Mouse (Mus musculus) G1E (cell line): ENCODE data around the gene Nek7. TPM values are rescaled to one million over a fixed set of nuclear protein-coding genes. Genes with fewer than 3 reads are reported as not detected.

Experiments
- ATAC-seq: 2 replicates; pipeline ENCODE4 v1.8.0; 2016; ENCODE audit warnings: mild to moderate bottlenecking; ENCODE audit not compliant: insufficient number of reproducible peaks, poor library complexity, low FRiP score, severe bottlenecking; ENCODE audit errors: extremely low read depth
- DNase-seq: peaks from one replicate; pipeline ENCODE4 v3.0.0; 2012; ENCODE audit warnings: low spot score
- H3K27me3 ChIP-seq: 2 replicates; pipeline ENCODE4 v1.6.1; 2012; ENCODE audit warnings: mild to moderate bottlenecking, low read length, inconsistent platforms; ENCODE audit not compliant: insufficient read depth
- H3K36me3 ChIP-seq: replicated peaks from 2 replicates; pipeline ENCODE3; 2012; ENCODE audit warnings: mild to moderate bottlenecking, inconsistent platforms
- H3K4me1 ChIP-seq: 2 replicates; pipeline ENCODE4 v1.6.1; 2012; ENCODE audit warnings: low read depth, low read length, inconsistent platforms, mixed read lengths; ENCODE audit not compliant: insufficient read depth
- H3K4me3 ChIP-seq: 2 replicates; pipeline ENCODE4 v1.5.1; 2012; ENCODE audit warnings: low read depth, mild to moderate bottlenecking, inconsistent platforms, low read length, moderate library complexity, mixed read lengths
- H3K9me3 ChIP-seq: replicated peaks from 2 replicates; pipeline ENCODE4 v1.6.1; 2012; ENCODE audit warnings: inconsistent platforms
- CTCF ChIP-seq: IDR thresholded peaks from 2 replicates; pipeline ENCODE4 v1.5.1; 2012; ENCODE audit warnings: low read depth, low read length, inconsistent platforms, mixed read lengths
- GATA1 ChIP-seq: IDR thresholded peaks from 2 replicates; pipeline ENCODE4 v1.6.1; 2012; ENCODE audit warnings: borderline replicate concordance, low read length, inconsistent platforms, mixed read lengths
- GATA2 ChIP-seq: IDR thresholded peaks from 2 replicates; pipeline ENCODE4 v1.6.1; 2012; ENCODE audit warnings: low read depth, low read length, inconsistent platforms, borderline replicate concordance
- POLR2AphosphoS5 ChIP-seq: IDR thresholded peaks from 2 replicates; pipeline ENCODE4 v1.6.1; 2012; ENCODE audit warnings: low read depth, low read length, inconsistent platforms; ENCODE audit not compliant: insufficient replicate concordance
- TAL1 ChIP-seq: conservative IDR thresholded peaks from 2 replicates; pipeline ENCODE4 v1.6.1; 2012; ENCODE audit warnings: low read depth, low read length, inconsistent platforms, mixed read lengths
- polyA plus RNA-seq: library from polyadenylated mRNA; stranded (reverse); fragments of >175 nt; gene quantifications from 2 replicates; pipeline ENCODE4 v1.2.3, GENCODE M21; 2012
- total RNA-seq, 2 experiments: library from RNA; stranded (forward) in 1 of 2; stranded (reverse) in 1 of 2; fragments of 200-1000 nt in 1 of 2; fragments of >200 nt in 1 of 2; fragmentation: Nextera tagmentation in 1 of 2; gene quantifications; 2 replicates each; pipeline ENCODE4 v1.2.3; 2014 to 2017

Nek7 gene
- total and polyA plus RNA-seq, 3 experiments = 14.7 to 67.3 (median 49.9) TPM

DNA sequence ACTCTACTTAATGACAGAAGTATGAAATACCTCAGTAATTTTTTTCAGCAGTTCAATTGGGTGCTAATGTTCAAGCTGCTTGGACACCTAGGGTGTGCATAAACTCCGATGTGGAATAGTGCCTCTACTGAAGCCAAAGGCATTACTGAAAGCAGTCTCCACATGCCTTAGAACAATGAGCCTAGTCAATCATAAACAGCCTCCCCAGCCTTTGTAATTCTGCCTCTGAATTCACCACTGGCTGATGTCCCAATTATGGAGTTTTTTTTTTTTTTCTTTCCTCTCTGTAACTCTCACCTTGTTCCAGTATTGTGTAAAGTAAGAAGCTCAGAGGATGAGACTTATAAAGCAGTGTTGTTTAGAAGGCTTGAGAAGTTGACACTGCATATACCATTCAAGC is 3.9 kb upstream of the Nek7 start:
- peaks cover 20% of the 10 kb centered on the region for H3K27me3 ChIP-seq
- no peak for DNase-seq
- no peak for TF ChIP-seq GATA1
- TF ChIP-seq CTCF = no peak
- no peak for TF ChIP-seq GATA2
- TF ChIP-seq TAL1 = no peak
- no peak for TF ChIP-seq POLR2AphosphoS5
- H3K36me3 ChIP-seq = no peaks in the 10 kb centered on the region
- no peak overlapping the region for H3K4me3 ChIP-seq
- no peaks in the 10 kb centered on the region for H3K9me3 ChIP-seq
- peaks cover 22% of the 10 kb centered on the region for H3K4me1 ChIP-seq
- ATAC-seq = no peak

DNA sequence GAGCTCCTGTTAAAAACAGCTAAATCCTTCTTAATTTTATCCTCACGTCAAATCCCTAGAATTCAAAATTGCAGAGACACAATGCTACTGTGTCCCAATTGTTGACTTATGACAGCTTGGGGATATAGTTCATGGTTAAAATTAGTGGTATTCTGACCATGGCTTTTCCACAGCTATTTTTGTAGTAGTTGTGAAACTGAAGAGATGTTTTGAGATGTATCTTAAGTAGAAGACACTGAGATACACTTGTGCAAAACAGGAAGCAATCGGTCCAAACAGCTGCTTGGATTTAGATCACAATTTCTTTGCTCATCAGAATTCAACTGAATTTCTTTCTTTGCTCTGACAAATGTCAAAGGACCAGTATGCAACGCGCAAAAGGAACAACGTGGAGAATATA is 2.9 kb upstream of the Nek7 start:
- H3K27me3 ChIP-seq = peaks cover 10% of the 10 kb centered on the region
- TF ChIP-seq TAL1 (no peak), CTCF (no peak), GATA1 (no peak), POLR2AphosphoS5 (no peak)
- no peaks in the 10 kb centered on the region for H3K9me3 ChIP-seq
- no peaks in the 10 kb centered on the region for H3K36me3 ChIP-seq
- peaks cover 30% of the 10 kb centered on the region for H3K4me1 ChIP-seq
- DNase-seq (no peak), ATAC-seq (no peak)
- H3K4me3 ChIP-seq = no peak overlapping the region

DNA sequence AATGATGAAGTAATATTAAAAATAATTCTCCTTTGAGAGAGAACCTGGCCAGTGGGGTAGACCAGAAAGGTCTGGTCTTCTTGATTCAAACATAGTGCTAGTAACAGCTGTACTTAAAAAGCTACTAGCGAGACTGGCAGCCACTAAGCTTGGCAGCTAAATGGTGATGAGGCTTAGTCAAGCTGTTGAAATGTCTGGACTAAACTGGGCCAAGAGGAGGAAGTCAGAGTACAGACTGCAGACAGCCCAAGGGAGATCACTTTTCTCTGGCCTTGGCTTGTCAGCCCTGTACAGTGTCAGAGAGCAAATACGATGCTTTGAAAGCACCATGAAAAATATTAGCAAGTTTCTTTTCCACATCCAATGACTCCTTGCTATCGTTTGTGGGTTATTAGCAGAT is 2.5 kb upstream of the Nek7 start:
- no peak for ATAC-seq
- H3K36me3 ChIP-seq = no peaks in the 10 kb centered on the region
- H3K9me3 ChIP-seq = no peaks in the 10 kb centered on the region
- peaks cover 34% of the 10 kb centered on the region for H3K4me1 ChIP-seq
- no peak for TF ChIP-seq CTCF
- TF ChIP-seq POLR2AphosphoS5 = no peak
- DNase-seq = no peak
- no peak overlapping the region for H3K4me3 ChIP-seq
- H3K27me3 ChIP-seq = peaks cover 8% of the 10 kb centered on the region

DNA sequence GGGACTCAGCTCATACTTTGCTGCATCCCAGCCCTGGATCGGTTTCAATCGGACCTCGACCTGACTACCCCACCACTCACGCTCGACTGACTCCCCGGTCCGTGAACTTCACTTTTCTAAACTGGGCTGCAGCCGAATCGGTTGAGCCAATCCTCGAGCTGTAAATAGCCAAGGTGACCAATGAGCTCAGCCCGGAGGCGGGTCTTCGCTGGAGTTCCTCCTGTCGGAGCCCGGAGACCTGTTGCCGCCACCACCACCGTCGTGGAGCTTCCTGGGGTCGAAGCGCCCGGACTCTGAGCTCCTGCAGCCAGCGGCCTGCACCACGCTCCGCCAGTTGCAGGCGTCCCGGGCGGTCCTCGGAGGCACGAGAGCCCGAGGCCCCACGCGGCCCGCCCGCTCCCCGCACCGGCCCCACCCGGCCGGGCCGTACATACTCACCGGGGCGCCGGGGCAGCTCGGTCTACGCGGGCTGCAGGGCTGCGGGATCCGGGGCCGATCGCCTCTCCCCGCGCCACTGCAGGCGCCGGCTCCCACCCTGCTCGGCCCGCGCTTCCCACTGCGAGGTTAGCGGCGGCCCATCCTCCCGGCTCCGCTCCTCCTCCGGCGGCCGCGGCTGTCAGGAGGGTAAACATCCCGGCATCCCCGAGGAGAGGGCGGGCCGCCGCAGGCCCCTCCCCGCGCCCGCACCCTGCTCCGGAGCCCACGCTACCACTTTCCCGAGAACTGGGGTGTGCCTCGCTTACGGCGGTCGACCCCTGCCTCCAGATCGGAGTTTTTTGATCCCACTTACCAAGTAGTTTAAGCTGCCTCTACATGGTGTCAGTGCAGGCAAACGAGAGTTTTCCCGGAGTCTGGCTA is 598 bp downstream of the Nek7 start:
- DNase-seq (peak; percentile 98), ATAC-seq (peak; percentile 77)
- H3K27me3 ChIP-seq = no peaks in the 10 kb centered on the region
- H3K4me1 ChIP-seq = peaks cover 41% of the 10 kb centered on the region
- no peaks in the 10 kb centered on the region for H3K9me3 ChIP-seq
- peaks cover 17% of the 10 kb centered on the region for H3K36me3 ChIP-seq
- peak overlapping the region; percentile 85 for H3K4me3 ChIP-seq
- TF ChIP-seq TAL1 (no peak), POLR2AphosphoS5 (no peak), GATA1 (no peak), GATA2 (no peak)

DNA sequence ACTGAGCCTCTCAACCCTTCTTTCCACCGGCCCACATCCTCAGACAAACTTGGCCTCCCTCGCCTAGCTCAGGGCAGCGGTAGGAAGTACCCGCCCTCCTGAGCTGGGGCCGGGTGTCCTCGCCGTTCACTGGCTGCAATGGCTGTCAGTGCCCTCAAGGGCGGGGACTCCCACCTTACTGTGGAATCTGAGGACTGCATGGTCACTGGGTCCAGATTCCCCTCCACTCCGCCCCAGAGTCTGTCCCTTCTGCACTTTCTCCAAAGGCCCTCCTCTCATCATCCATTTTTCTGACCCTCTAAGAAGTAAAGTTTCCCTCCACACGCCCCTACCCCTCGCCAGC is 2.0 kb downstream of the Nek7 start:
- H3K36me3 ChIP-seq = peaks cover 17% of the 10 kb centered on the region
- H3K4me3 ChIP-seq = peak overlapping the region; percentile 85
- TF ChIP-seq GATA1 (no peak), CTCF (no peak), POLR2AphosphoS5 (no peak), TAL1 (no peak), GATA2 (no peak)
- peak; percentile 95 for DNase-seq
- H3K4me1 ChIP-seq = peaks cover 43% of the 10 kb centered on the region
- no peaks in the 10 kb centered on the region for H3K27me3 ChIP-seq
- ATAC-seq = peak; percentile 82
- no peaks in the 10 kb centered on the region for H3K9me3 ChIP-seq

DNA sequence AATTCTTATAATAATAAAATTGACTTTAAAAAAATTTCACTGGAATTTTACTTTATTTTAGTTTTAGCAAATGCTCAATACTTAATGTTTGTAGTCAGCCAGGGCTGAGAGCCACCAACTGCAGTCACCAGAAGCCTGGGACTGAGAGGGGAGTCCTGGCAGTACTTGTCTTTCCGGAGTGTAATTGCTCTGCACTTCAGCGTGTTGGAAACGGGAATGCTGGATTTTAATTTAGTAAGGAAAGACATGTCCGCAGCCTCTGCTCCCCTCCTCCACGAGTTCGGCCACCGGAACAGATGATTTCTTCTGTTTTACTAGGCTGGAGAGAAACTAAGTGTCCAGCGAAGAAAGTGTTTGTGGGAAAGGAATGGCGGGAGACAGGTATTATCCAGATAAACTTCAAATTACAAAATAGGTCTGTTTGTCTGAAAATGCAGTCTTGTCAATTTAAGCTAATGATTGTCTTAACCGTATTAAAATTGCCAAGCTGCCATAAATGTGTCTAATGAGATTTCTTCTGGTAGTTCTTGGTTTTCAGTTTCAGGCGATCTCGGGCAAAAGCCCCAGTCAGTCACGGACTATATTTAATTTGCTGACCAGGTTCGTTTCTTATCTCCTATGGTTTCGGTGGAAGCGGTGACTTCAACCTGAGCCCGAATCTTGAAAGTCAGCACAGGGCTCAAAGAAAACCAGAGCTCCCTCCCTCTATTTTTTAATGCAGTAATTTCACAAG is 2.5 kb downstream of the Nek7 start:
- Histone ChIP-seq H3K9me3 (no peaks in the 10 kb centered on the region), H3K4me3 (peak overlapping the region; percentile 85), H3K36me3 (peaks cover 18% of the 10 kb centered on the region), H3K4me1 (peaks cover 43% of the 10 kb centered on the region), H3K27me3 (no peaks in the 10 kb centered on the region)
- no peak for TF ChIP-seq GATA2
- TF ChIP-seq POLR2AphosphoS5 = no peak
- no peak for TF ChIP-seq CTCF
- no peak for TF ChIP-seq TAL1
- TF ChIP-seq GATA1 = no peak
- 0 out of 2 replicates have a peak, but pooled peaks have one; percentile 0 for ATAC-seq
- no peak for DNase-seq

DNA sequence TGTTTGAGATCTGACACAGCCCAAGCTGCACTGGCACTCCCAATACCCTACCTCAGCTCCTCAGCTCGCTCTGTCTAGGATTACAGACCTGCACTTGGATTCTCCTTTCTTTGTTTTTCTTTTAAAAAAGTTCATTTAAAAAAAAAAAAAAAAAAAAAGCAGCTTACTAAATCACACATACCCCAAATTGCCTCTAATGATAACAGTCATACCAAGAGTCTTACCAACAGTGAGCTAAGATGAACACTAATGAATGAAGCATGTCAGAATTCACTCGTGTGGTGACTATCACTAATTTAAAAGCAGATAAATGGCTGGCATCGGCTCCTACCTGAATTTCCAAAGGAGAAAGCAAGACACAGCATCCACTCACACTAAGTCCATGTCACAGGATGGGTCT is 4.6 kb downstream of the Nek7 start:
- no peak overlapping the region for H3K4me3 ChIP-seq
- peaks cover 33% of the 10 kb centered on the region for H3K4me1 ChIP-seq
- H3K27me3 ChIP-seq = no peaks in the 10 kb centered on the region
- H3K9me3 ChIP-seq = no peaks in the 10 kb centered on the region
- ATAC-seq (no peak), DNase-seq (no peak)
- peaks cover 20% of the 10 kb centered on the region for H3K36me3 ChIP-seq
- no peak for TF ChIP-seq GATA2
- TF ChIP-seq CTCF = no peak
